Mouse (Mus musculus) spleen, adult 12 weeks (tissue): ENCODE measurements around the gene Gm904.
"Not testable (repeated sequence)": the region's sequence is repeated elsewhere in the genome, so short reads cannot be mapped to it uniquely, and the experiment has no call there.

Experiments
- DNase-seq: peaks from one replicate; pipeline ENCODE4 v3.0.0; 2022; ENCODE audit warnings: low spot score

Gene Gm904

DNA sequence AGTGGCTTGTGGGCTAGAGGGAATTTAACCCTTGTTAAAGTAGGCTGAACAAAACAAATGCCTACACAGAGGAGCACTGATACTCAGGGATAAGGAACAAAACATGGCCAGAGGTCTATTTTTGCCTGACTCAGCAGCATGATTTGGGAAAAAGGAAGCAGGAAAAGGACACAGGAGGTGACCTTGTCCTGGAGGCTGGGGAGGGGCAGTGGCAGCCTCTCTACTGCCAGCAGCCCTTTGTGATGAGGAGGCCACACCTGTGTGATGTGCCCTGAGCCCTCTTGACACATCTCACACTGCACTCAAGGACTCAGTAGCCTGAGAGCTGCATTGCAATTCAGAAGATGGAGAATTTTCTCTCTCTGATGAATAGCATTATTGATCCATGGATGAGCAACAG, at the start of gene Gm904:
TSS of gene Gm904 (plus strand) at position 301 of the 400 bp plus-strand sequence.
- DNase-seq: not testable (repeated sequence)

DNA sequence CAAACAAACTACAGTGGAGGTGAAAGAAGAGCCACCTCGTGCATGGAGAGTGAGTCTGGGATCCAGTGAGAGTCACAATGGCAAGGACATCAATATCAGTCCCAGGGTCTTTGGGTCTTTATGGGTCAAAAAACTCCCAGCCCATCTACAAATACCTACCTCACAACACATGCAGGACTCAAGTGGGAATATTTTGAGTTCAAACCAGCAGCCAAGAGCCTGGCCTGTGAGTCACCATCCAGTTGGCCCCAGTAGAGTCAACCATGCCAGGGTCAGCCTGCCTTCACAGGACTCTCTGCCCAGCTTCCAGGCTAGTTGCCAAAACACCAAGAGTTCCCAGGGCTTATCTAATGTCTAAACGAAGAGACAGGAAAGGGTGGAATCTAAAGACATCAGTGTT, 5.7 kb downstream of the Gm904 start:
- DNase-seq: not testable (repeated sequence)
